Mouse (Mus musculus): ENCODE measurements around the gene Elmo1.

Elmo1 gene

GRCm38 (mm10) chr13:20090133-20090710 is at the start of gene Elmo1:
Gene Elmo1, plus strand, starts transcription at chr13:20090596.
- DNase-seq (ENCODE audit: low read depth, low spot score), result peak; percentile 65

- peak; percentile 25 for DNase-seq (ENCODE audit: low read depth, low spot score)
These were observed 49.1 kb upstream of the Elmo1 start for GRCm38 (mm10) chr13:20041169-20041830.

- no peak for DNase-seq (ENCODE audit: low read depth, low spot score)
These were observed 47.5 kb upstream of the Elmo1 start for GRCm38 (mm10) chr13:20042856-20043255.

GRCm38 (mm10) chr13:20045350-20045749 is 45.0 kb upstream of the Elmo1 start:
- DNase-seq (ENCODE audit: low read depth, low spot score), result no peak

- DNase-seq (ENCODE audit: low read depth, low spot score), result no peak
These were observed 44.6 kb upstream of the Elmo1 start for GRCm38 (mm10) chr13:20045836-20046235.

- no peak for DNase-seq (ENCODE audit: low read depth, low spot score)
These were observed 44.0 kb upstream of the Elmo1 start for GRCm38 (mm10) chr13:20046406-20046805.

GRCm38 (mm10) chr13:20047926-20048836 is 42.2 kb upstream of the Elmo1 start:
- no peak for DNase-seq (ENCODE audit: low read depth, low spot score)

- DNase-seq (ENCODE audit: low read depth, low spot score), result no peak
These were observed 41.6 kb upstream of the Elmo1 start for GRCm38 (mm10) chr13:20048837-20049160.

GRCm38 (mm10) chr13:20049654-20050053 is 40.7 kb upstream of the Elmo1 start:
- no peak for DNase-seq (ENCODE audit: low read depth, low spot score)

GRCm38 (mm10) chr13:20050149-20050548 is 40.2 kb upstream of the Elmo1 start:
- no peak for DNase-seq (ENCODE audit: low read depth, low spot score)

- no peak for DNase-seq (ENCODE audit: low read depth, low spot score)
These were observed 32.5 kb upstream of the Elmo1 start for GRCm38 (mm10) chr13:20057926-20058325.

- no peak for DNase-seq (ENCODE audit: low read depth, low spot score)
These were observed 29.4 kb upstream of the Elmo1 start for GRCm38 (mm10) chr13:20061031-20061430.

- no peak for DNase-seq (ENCODE audit: low read depth, low spot score)
These were observed 27.1 kb upstream of the Elmo1 start for GRCm38 (mm10) chr13:20063331-20063730.

GRCm38 (mm10) chr13:20072043-20072442 is 18.4 kb upstream of the Elmo1 start:
- DNase-seq (ENCODE audit: low read depth, low spot score), result no peak

- DNase-seq (ENCODE audit: low read depth, low spot score), result no peak
These were observed 17.4 kb upstream of the Elmo1 start for GRCm38 (mm10) chr13:20072994-20073393.

GRCm38 (mm10) chr13:20076521-20076920 is 13.9 kb upstream of the Elmo1 start:
- no peak for DNase-seq (ENCODE audit: low read depth, low spot score)

- DNase-seq (ENCODE audit: low read depth, low spot score), result no peak
These were observed 13.2 kb upstream of the Elmo1 start for GRCm38 (mm10) chr13:20077237-20077636.

GRCm38 (mm10) chr13:20090711-20091603 is 561 bp downstream of the Elmo1 start:
- DNase-seq (ENCODE audit: low read depth, low spot score), result peak; percentile 41

GRCm38 (mm10) chr13:20091604-20091926 is 1.2 kb downstream of the Elmo1 start:
- no peak for DNase-seq (ENCODE audit: low read depth, low spot score)

GRCm38 (mm10) chr13:20092301-20092700 is 1.9 kb downstream of the Elmo1 start:
- no peak for DNase-seq (ENCODE audit: low read depth, low spot score)

GRCm38 (mm10) chr13:20093307-20094045 is 3.1 kb downstream of the Elmo1 start:
- peak; percentile 12 for DNase-seq (ENCODE audit: low read depth, low spot score)

Data from ES-CJ7 (cell line).